Mouse (Mus musculus) midbrain, postnatal 0 days (tissue): ENCODE data around the gene Epb41l5. TPM values are rescaled to one million over a fixed set of nuclear protein-coding genes. Genes with fewer than 3 reads are reported as not detected.

Experiments used
- ATAC-seq: fragments of 200-750 bp; cut with Nextera tagmentation; 2 replicates; pipeline ENCODE4 v1.8.0; 2017; ENCODE audit warnings: moderate number of reproducible peaks, mild to moderate bottlenecking, moderate TSS enrichment, moderate library complexity; ENCODE audit not compliant: low FRiP score
- DNase-seq: peaks from one replicate; pipeline ENCODE4 v3.0.0-alpha.2; 2015; ENCODE audit warnings: low spot score
- H3K27ac ChIP-seq: fragments of 300-500 bp; sonication (generic); 2 replicates; pipeline ENCODE4 v1.5.1; 2014; ENCODE audit warnings: low read depth, mild to moderate bottlenecking, low read length, mixed read lengths
- H3K27me3 ChIP-seq: fragments of 300-500 bp; sonication (generic); 2 replicates; pipeline ENCODE4 v1.6.1; 2014; ENCODE audit warnings: low read length, control low read depth, mixed read lengths; ENCODE audit not compliant: insufficient read depth
- H3K36me3 ChIP-seq: fragments of 300-500 bp; sonication (generic); 2 replicates; pipeline ENCODE4 v1.6.1; 2014; ENCODE audit warnings: low read length, control low read depth, mixed read lengths; ENCODE audit not compliant: insufficient read depth
- H3K4me1 ChIP-seq: fragments of 300-500 bp; sonication (generic); 2 replicates; pipeline ENCODE4 v1.6.1; 2014; ENCODE audit warnings: mild to moderate bottlenecking, control low read depth, antibody characterized with exemption, low read length, mixed read lengths; ENCODE audit not compliant: insufficient read depth
- H3K4me2 ChIP-seq: fragments of 300-500 bp; sonication (generic); 2 replicates; pipeline ENCODE4 v1.6.1; 2014; ENCODE audit warnings: low read depth, mild to moderate bottlenecking, low read length, mixed read lengths; ENCODE audit not compliant: poor library complexity, severe bottlenecking
- H3K4me3 ChIP-seq: fragments of 300-500 bp; sonication (generic); 2 replicates; pipeline ENCODE4 v1.5.1; 2014; ENCODE audit warnings: low read depth, mild to moderate bottlenecking, low read length, moderate library complexity
- H3K9ac ChIP-seq: fragments of 300-500 bp; sonication (generic); replicated peaks from 2 replicates; pipeline ENCODE4 v1.6.1; 2014; ENCODE audit warnings: mild to moderate bottlenecking, low read length, moderate library complexity, mixed read lengths; ENCODE audit not compliant: poor library complexity, severe bottlenecking
- H3K9me3 ChIP-seq: fragments of 300-500 bp; sonication (generic); 2 replicates; pipeline ENCODE4 v1.6.1; 2016; ENCODE audit warnings: low read length, control low read depth
- CTCF ChIP-seq: IDR thresholded peaks from 2 replicates; pipeline ENCODE4 v1.5.1; 2016; ENCODE audit warnings: antibody characterized with exemption, mild to moderate bottlenecking
- WGBS: fragments of 180-500 bp; shearing (Covaris S2); extraction: QIAGEN DNeasy Blood & Tissue Kit; methylation state at CpG from one replicate; pipeline ENCODE4 v1.1.7; 2014; 5-methylcytosine and 5-hydroxymethylcytosine counted together
- polyA plus RNA-seq: library from polyadenylated mRNA; unstranded; fragments of >200 nt; fragmentation: Nextera tagmentation; extraction: Ambion mirVana; gene quantifications from 2 replicates; pipeline ENCODE4 v1.2.1, GENCODE M21; 2015
- total RNA-seq: library from RNA; depleted of rRNA; stranded (reverse); fragments of >200 nt; gene quantifications from 2 replicates; pipeline ENCODE4 v1.2.3, GENCODE M21; 2014

Epb41l5 gene
- total and polyA plus RNA-seq, 2 experiments from 2014 or later: 12.8 to 13.5 TPM

GRCm38 (mm10) chr1:119584974-119585373 is 63.8 kb downstream of the Epb41l5 start:
- Histone ChIP-seq H3K4me1 (no peaks in the 10 kb centered on the region), H3K9ac (no peak overlapping the region), H3K27me3 (no peaks in the 10 kb centered on the region), H3K4me2 (no peak overlapping the region), H3K4me3 (no peak overlapping the region), H3K27ac (no peak overlapping the region), H3K36me3 (no peaks in the 10 kb centered on the region), H3K9me3 (no peaks in the 10 kb centered on the region)
- ATAC-seq: no peak
- WGBS: 85% methylated on average over 2 of the region's 2 CpGs
- no peak for DNase-seq
- no peak for TF ChIP-seq CTCF

- no peak overlapping the region for H3K4me2 ChIP-seq
- 79% methylated on average over 1 of the region's 1 CpGs for WGBS
- TF ChIP-seq CTCF: no peak
- H3K27me3 ChIP-seq: no peaks in the 10 kb centered on the region
- no peak for ATAC-seq
- no peak overlapping the region for H3K4me3 ChIP-seq
- H3K4me1 ChIP-seq: no peaks in the 10 kb centered on the region
- no peak overlapping the region for H3K9ac ChIP-seq
- H3K36me3 ChIP-seq: peaks cover 4% of the 10 kb centered on the region; the same call in 1 of the 2 replicates
- no peak overlapping the region for H3K27ac ChIP-seq
- DNase-seq: no peak
- no peaks in the 10 kb centered on the region for H3K9me3 ChIP-seq
These were observed 78.7 kb downstream of the Epb41l5 start for GRCm38 (mm10) chr1:119570134-119570533.

DNA sequence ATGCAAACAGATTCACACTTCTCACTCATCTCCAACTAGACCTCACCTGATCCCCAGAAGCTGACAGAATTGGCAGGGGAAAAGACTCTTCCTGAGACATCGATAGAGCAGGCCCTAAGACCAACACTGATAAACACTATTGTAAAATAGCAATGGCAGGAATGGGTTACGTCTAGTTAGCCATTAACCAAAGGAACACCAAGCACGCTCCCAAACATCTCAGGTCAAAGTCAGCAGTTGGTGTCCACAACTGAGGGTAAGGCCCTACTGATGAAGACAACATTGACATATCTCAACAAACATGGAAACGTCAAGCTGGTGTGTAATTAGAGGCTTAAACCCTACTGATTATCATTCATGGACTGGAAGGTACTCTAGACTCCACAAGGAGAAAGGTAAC is 83.3 kb downstream of the Epb41l5 start:
- no peaks in the 10 kb centered on the region for H3K9me3 ChIP-seq
- H3K9ac ChIP-seq: no peak overlapping the region
- peaks cover 4% of the 10 kb centered on the region; the same call in 1 of the 2 replicates for H3K36me3 ChIP-seq
- 99% methylated on average over 4 of the region's 4 CpGs for WGBS
- H3K27ac ChIP-seq: no peak overlapping the region
- H3K4me2 ChIP-seq: no peak overlapping the region
- H3K4me3 ChIP-seq: no peak overlapping the region
- TF ChIP-seq CTCF: no peak
- H3K27me3 ChIP-seq: no peaks in the 10 kb centered on the region
- no peaks in the 10 kb centered on the region for H3K4me1 ChIP-seq
- DNase-seq: no peak
- ATAC-seq: no peak

DNA sequence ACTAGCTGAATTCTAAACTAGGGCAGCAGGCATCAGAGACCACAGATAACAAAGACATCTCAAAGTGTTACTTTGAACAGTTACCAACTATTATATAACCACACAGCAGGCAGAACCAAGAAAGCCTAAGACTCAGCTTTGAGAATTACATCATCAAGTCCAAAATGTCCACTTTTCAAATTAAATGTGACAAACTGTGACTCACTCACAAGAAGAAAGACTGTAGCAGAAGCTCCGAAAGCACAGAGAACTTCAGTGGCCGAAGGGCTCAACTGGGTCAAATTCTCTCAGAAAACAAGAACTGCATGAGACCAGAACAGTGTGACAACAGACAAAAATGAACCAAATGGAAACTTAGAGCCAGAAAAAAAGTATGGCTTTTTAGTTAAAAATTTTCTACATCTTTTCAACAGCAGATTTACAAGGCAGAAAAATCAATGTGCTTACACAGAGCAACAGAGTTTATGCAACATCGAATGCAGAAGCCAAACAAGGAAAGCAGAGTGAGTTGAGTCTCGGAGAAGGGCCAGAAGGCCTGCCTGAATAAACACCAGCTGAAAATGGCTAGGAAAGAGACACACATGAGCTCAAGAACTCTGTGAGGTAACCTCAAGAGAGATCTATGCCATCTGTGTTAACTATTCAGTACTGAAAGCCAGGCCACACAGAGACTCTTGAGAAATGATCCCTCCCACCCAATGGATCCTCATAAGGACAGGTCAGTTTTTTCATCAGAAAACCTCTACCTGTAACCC is 91.0 kb downstream of the Epb41l5 start:
- WGBS: 60% methylated on average over 4 of the region's 4 CpGs
- no peak overlapping the region for H3K27ac ChIP-seq
- no peak for TF ChIP-seq CTCF
- H3K27me3 ChIP-seq: no peaks in the 10 kb centered on the region
- no peak overlapping the region for H3K4me3 ChIP-seq
- no peak overlapping the region for H3K4me2 ChIP-seq
- ATAC-seq (no peak), DNase-seq (no peak)
- no peak overlapping the region for H3K9ac ChIP-seq
- H3K9me3 ChIP-seq: no peaks in the 10 kb centered on the region
- peaks cover 4% of the 10 kb centered on the region; the same call in 1 of the 2 replicates for H3K36me3 ChIP-seq
- no peaks in the 10 kb centered on the region for H3K4me1 ChIP-seq

DNA sequence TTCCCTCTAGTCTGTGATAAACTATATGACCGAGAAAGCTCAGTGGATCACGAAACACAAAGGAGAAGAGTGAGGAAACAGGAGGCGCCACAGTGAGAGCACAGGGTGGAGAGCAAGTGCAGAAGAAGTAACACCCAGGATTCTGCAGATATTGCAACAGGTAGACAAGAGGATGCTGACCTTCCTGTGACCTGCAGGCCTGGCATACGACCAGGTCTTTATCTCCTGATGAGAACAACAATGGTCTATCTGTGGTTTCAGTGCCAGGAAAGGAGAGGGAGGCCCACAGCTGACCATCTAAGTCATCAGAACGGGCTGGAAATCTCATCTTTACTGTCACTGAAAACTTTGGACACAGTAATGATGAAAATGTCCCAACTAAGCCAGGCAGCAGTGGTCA is 93.1 kb downstream of the Epb41l5 start:
- H3K27me3 ChIP-seq: no peaks in the 10 kb centered on the region
- H3K9ac ChIP-seq: no peak overlapping the region
- peaks cover 4% of the 10 kb centered on the region; the same call in 1 of the 2 replicates for H3K36me3 ChIP-seq
- ATAC-seq: no peak
- DNase-seq: no peak
- H3K27ac ChIP-seq: no peak overlapping the region
- H3K4me1 ChIP-seq: no peaks in the 10 kb centered on the region
- WGBS: 90% methylated on average over 5 of the region's 5 CpGs
- no peaks in the 10 kb centered on the region for H3K9me3 ChIP-seq
- H3K4me3 ChIP-seq: no peak overlapping the region
- no peak for TF ChIP-seq CTCF
- no peak overlapping the region for H3K4me2 ChIP-seq

DNA sequence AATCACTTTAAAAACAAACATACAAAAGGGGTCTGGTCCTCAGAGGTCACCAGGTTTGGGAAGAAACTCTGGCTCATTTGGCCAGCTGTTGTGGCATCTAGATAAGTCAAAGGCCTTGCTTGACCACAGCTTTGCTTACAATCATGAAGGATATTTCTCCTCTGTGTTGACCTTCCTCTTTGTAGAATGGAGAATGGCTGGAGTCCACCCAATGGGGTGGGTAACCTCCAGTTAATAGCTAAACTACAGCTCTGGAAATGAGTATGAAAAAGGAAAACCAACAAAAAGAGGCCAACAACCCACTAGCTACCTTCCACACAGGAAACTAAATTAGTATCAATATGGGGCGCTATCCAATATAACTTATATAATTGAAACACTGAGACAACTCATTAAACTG is 97.1 kb downstream of the Epb41l5 start:
- no peaks in the 10 kb centered on the region for H3K4me1 ChIP-seq
- H3K4me2 ChIP-seq: no peak overlapping the region
- H3K4me3 ChIP-seq: no peak overlapping the region
- no peak for DNase-seq
- H3K27ac ChIP-seq: no peak overlapping the region
- no peak for ATAC-seq
- no peaks in the 10 kb centered on the region for H3K27me3 ChIP-seq
- H3K9ac ChIP-seq: no peak overlapping the region
- H3K36me3 ChIP-seq: peaks cover 4% of the 10 kb centered on the region; the same call in 1 of the 2 replicates
- 94% methylated on average over 1 of the region's 1 CpGs for WGBS
- TF ChIP-seq CTCF: no peak
- no peaks in the 10 kb centered on the region for H3K9me3 ChIP-seq
